Mouse (Mus musculus): ENCODE measurements at regions not wholly inside any gene's neighbourhood (a gene's known extent, or its start where the extent isn't known, plus 50 kb on each side); places are given as distances from the start of the nearest gene placed in this dataset.

DNA sequence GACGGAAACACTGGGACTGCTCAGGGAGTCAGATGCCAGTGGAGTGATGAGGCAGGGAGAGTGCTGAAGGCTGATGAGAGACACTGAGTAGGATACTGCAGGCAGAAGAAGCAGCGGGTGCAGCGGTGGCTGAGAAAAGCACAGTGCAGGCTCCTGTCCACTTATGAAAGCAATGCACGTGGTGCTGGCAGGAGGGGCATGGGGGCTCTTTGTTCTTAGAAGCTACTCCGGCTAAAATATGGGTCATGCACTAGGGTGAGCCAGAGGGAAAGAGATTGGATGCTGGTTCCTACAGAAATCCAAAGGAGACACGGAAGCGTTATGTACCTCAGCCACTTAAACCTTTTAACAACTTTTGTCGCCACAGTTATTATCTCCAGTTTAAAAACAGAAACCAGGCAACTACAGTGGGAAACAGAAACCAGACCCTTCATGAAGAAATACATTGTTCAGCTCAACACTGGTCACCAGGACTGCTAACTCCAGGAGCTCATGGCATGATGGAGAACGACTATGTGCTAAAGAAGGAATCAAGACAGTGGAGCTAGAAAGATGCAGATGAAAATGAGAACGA lies 82.6 kb upstream of the Fam49a start:
- TF ChIP-seq CTCF (IDR thresholded peaks at IDR 0.05) (no peak), EP300 (IDR thresholded peaks at IDR 0.05) (no peak)
